Mouse (Mus musculus) cerebellum, adult 11-12 months (tissue): ENCODE measurements at regions not wholly inside any gene's neighbourhood (a gene's known extent, or its start where the extent isn't known, plus 50 kb on each side); places are given as distances from the start of the nearest gene placed in this dataset.

Experiments used
- DNase-seq: peaks from one replicate; pipeline ENCODE4 v3.0.0; 2022

DNA sequence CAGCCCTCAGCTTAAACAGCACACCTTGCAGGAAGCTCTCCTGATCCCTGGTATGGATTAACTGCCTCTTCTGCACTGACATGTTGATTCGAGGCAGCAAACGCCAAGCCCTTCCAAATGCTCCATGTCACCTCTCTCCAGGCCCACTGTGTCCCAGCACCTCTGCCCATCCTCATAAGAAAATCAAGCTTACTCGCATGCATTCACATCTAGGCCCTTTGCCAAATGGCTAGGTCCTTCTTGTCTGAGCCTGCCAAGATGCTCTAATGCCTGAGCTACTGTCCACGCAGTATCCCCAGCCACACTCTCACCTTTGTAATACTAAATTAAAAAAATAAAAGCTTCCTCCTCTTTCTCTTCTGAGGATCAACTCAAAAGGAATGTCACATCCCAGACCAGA is 588.7 kb upstream of the Cdh11 start:
- DNase-seq, result no peak

- DNase-seq, result no peak
These were observed 593.1 kb upstream of the Cdh11 start for GRCm38 (mm10) chr8:103378545-103378944.

- DNase-seq, result no peak
These were observed 596.1 kb upstream of the Cdh11 start for GRCm38 (mm10) chr8:103381575-103381974.

DNA sequence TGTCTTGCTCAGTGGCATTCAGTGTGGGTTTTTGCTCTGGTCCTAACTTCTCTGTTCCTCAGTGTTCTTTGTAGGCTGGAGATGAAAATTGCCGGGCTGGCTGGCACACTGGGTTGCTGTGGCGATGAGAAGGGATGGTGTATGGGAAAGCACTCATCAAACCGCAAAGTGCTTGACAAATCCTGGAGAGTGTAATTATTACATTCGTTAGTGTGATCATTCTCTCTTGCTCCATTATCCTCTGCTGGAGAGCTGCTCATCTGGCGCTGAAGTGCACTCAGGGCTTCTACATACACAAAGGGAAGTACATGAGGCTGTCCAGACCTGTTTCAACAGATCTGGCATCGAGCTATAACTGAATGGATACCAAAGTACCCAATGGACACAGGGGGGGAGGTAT is 605.9 kb upstream of the Cdh11 start:
- DNase-seq, result no peak

DNA sequence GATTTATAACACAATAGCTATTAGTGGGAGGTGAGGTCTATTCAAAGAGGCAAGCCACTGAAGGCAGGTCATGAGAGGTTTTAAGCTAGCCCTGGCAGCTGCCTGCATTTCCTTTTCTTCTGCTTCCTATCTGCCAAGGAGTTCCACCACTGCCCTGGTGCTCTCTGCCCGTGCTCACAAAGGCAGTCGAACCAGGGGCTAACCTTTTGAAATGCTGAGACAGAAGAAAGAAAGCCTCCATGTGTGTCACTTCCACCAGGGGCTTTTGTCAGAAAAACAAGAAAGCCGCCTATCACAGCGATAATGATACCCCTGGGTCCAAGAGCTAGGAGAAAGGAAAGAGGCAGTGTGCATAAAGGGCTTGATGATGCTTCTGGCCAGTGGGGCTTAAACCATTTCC is 609.9 kb upstream of the Cdh11 start:
- DNase-seq, result no peak

DNA sequence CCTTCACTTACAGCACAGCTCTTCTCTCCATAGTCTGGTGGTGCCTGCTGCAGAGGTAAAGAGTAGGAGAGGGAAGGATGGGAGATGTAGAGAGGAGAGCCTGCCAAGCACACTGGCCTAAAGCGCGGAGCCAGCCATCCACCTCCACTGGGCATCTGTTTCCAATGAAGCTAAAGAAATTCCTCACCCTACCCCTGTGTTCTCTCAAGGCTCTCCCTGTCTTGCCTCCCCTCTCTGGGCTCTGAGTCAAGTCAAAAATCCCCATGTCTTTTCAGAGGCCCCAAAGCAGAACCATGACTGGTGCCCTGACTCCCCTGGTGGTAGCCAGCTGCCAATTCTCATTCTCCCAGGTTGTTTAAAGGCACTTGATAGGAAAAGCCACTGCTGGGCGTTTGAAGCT is 612.7 kb upstream of the Cdh11 start:
- no peak for DNase-seq

GRCm38 (mm10) chr8:103399466-103399865 is 614.0 kb upstream of the Cdh11 start:
- no peak for DNase-seq

DNA sequence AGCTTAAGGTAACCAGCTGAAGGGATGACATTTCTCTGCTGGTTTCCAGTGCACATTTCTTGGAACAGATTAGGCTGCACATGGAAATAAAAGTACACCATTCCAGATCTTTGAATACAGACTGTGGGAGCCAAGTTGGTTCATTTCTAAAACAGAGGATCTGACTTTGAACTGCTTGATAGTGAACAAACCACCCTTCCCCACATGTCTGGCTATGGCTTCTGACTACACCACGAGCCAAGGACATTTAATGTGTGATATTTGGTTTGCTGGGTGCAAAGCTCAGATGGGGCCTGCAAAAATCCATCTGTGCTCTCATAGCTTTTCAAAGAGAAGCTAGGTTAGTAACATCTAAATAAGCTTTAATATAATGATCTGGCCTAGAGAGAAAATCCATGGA is 614.7 kb upstream of the Cdh11 start:
- DNase-seq, result no peak

- no peak for DNase-seq
These were observed 617.3 kb upstream of the Cdh11 start for GRCm38 (mm10) chr8:103402731-103403130.

GRCm38 (mm10) chr8:103403826-103404225 is 618.4 kb upstream of the Cdh11 start:
- DNase-seq, result no peak

DNA sequence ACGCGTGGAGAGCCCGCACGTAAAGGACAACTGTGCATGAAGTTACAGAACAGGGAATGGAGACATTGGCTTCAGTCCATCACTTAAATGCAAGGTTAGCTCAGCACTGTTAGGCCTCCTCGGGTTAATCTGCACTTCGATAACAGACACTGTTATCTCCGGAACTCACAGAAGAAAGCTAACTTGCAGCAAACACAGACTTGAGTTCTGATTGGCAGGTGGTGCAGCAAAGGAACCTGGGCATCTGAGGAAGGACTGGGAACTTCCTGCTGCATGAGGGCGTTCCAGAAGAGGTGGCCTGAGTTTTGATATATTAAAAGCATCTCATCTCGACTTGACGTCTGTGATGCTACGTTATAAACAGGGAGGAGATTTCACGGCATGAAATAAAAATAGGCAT is 620.3 kb upstream of the Cdh11 start:
- no peak for DNase-seq

DNA sequence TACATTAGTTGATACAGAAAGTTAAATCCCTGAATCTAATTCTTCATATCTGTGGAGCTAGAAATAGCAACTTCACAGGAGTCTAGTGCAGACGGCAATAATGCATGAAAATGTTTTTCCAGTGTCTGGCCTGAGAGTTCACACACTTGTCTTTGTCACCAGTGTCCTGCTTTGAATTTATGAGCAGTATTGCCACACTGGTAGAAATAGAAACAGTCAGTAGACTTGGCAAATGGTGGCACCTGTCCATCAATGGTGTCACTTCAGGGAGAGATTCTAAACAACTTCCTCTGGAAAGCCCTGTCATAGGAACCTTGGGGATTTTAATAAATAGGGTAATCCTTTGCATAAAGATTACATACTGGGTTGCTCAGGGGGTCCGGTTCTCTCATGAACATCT is 621.5 kb upstream of the Cdh11 start:
- no peak for DNase-seq

GRCm38 (mm10) chr8:103407631-103408030 is 622.2 kb upstream of the Cdh11 start:
- DNase-seq, result no peak

- DNase-seq, result no peak
These were observed 623.0 kb upstream of the Cdh11 start for GRCm38 (mm10) chr8:103408411-103408810.

GRCm38 (mm10) chr8:103409121-103409551 is 623.7 kb upstream of the Cdh11 start:
- DNase-seq, result no peak

- no peak for DNase-seq
These were observed 627.3 kb upstream of the Cdh11 start for GRCm38 (mm10) chr8:103412731-103413130.

DNA sequence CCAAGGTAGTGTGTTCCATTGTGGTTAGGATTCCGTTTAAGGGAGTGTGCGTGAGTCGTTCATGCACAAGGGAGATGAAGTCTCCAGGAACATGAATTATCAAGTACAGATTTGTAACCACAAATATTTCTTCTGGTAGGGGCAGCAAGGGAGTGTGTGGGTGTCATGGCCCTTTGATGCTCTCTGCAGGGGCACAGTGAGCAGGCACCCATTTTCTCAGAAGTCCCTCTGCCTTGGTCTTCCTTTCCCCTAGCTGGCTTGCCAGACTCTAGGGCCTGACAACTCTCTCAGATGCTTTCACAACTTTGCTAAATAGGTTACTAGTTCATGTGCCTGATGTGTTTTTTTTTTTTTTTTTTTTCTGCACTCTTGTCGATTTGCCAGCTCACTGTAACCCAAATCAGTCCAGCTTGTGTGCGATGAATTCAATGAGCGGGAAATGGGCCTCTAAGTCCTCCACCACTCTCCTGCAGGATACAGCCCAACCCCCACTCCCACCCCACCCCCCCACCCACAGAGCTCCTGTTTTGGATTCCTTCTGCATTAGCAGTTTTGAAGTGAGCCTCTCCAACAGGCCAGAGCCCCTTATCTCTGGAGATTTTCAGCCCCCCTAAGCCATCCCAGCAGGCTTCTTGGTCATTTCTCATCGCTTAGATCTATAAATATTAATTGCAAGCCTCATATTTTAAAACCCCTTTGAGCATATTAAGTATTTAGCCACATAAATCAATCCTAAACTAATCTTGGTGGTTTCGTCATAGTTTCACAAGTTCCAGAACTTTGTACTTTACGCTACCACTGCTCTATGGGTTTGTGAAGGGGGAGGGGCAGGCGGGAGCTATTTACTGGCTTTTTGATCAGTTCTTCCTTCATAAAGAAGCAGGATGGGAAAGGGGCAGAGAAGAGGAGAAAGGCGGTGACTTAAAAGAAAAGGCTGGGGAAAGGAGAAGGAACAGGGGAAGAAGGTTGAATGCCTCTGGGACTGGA is 628.4 kb upstream of the Cdh11 start:
- DNase-seq, result no peak

DNA sequence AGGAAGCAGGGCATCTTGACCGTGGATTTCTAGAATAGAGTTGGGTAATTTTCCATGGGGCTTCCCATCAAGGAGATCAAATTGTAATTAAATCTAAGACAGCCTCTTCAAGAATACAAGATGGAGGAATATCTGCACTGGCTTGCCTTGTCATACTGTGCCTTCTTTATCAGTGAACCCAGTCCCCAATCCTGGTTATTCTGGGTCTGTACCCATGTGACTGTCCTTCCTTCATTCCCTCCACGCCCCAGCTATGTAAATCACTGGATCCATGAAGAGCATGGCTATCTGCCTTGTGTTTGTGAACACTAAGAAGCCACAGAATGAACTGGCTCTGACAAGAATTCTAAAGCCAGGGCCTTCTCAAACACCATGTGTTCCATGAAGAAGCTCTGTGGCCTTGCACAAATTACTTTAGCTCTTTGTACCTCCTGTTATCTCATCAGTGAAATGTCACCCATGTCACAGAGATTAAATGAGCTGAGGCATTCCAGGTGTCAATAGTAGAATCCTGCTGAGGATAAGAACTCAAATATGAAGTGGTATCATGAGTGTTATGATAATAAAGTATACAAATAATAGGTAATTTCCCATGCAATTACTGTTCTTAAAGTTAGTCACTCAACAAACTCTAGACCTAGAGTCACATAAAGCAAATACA is 637.0 kb upstream of the Cdh11 start:
- no peak for DNase-seq

DNA sequence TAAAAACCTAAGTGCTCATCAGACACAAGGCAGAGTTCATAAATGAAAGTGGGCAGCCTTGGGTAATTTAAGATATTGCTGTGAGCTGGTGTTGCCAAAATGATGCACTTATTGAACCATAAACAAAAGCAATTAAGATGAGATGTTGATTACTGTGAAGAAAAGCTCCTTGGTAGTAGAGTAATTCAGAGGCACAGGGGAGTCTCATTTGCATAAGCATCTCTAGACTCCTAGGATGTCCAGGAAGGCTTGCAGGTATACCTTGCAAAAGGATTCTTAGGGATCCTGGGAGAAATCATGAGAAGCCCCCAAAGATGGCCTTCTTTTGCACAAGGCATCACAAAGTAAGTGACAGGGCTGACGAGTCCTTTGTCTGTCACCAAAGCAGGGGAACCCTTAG is 640.5 kb upstream of the Cdh11 start:
- DNase-seq, result no peak

- no peak for DNase-seq
These were observed 645.5 kb upstream of the Cdh11 start for GRCm38 (mm10) chr8:103430874-103431492.

DNA sequence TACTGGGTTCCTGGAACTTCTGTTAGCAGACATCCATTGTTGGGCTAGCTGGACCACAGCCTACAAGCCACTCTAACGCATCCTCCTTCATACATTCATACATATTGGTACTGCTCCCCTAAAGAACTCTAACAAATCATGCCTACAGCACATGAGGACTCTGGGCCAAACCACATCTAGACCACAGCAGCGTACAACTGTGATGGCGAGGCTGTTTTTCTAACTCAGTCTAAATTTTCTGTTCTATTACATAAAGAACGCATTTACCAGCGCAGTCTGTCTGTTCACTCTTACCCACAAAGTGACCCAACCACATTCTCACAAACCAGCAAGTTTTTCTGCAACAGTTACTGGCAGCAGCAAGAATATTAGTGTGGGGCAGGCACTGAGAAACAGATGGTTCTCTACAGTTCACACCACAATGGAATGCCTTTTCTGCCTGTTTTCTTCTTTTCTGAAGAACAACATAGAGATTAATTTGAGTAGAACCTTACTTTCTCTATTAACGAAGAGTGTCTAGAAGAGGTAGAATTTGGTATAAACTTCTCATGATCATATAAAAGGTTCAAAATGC is 648.2 kb upstream of the Cdh11 start:
- DNase-seq, result no peak

DNA sequence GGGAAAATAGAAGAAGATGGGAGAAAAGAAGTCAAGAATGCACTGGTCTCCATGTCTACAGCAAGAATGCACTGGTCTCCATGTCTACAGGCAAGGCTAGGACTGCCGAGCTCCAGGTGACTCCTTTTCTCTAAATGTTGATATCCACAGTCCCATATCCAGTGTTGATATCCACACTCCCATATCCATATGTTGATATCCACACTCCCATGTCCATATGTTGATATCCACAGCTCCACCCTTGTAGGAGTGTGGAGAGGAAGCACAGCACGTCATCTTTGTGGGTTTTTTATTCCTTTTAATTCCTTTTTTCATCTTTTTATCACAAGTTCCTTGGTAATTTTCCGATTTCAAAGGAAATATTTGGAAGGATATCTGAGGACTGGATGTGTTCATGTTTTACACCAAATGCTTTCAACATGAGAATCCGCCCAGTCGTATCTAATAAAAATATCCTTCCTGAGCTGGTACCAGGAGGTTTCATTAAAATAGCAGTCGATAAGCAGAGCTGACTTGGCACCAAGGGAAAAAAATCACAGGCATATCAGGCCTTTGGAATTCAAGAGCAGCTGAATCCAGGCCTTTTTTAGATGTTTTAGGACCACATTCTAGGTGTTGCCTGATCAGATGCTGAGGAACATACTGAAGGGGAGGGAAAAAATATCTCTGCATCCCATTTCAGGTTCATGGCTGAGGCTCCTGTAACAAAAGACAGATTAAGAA is 653.7 kb upstream of the Cdh11 start:
- DNase-seq, result no peak

DNA sequence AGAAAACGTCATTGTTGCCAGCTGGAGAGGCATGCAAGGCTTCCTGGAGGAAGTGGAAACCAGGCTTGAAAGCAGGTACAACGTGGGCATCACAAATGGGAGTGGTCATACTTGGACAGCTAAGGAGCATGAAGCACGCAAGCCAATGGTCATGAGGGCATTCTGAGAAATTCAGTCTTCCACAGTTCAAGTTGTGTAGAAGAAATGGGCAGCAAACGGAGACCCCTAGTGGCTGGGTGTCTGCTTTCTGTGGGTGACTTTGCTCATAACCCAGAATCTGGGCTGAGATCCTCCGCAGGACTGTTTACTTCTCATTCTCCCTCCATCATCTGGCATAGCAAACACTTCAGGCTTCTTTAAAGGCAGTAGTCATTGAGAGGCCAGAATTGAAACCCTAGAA is 655.7 kb upstream of the Cdh11 start:
- DNase-seq, result no peak
